Mouse (Mus musculus) heart, adult 18-20 months (tissue): Measurements from ENCODE around the gene Casp7. TPM values are rescaled to one million over a fixed set of nuclear protein-coding genes. Genes with fewer than 3 reads are reported as not detected.

ENCODE experiments used
- DNase-seq, 2 experiments: peaks; one replicate each; pipeline ENCODE4 v3.0.0; 2021 to 2022; ENCODE audit warnings: mixed read lengths in 1 of 2
- total RNA-seq, 2 experiments: library from RNA; stranded (reverse); gene quantifications; 2 replicates each; pipeline ENCODE4 v1.2.3; 2021

The Casp7 gene
- total RNA-seq, 2 experiments from 2014 or later, result 9.1 to 12.2 TPM

GRCm38 (mm10) chr19:56423370-56423769, 26.4 kb downstream of the Casp7 start:
- no peak for DNase-seq

- DNase-seq, result no peak
These were observed 27.9 kb downstream of the Casp7 start for GRCm38 (mm10) chr19:56424606-56425395.

GRCm38 (mm10) chr19:56425492-56425891, 28.6 kb downstream of the Casp7 start:
- peak; percentile 40 to 48 for DNase-seq

GRCm38 (mm10) chr19:56430369-56430768, 33.4 kb downstream of the Casp7 start:
- DNase-seq, result no peak

GRCm38 (mm10) chr19:56432706-56433105, 35.8 kb downstream of the Casp7 start:
- DNase-seq, result no peak

- DNase-seq, result no peak
These were observed 36.7 kb downstream of the Casp7 start for GRCm38 (mm10) chr19:56433581-56433980.

GRCm38 (mm10) chr19:56436380-56436779, 39.5 kb downstream of the Casp7 start:
- DNase-seq, result no peak

- DNase-seq, result peak; percentile 45 to 49
These were observed 41.6 kb downstream of the Casp7 start for GRCm38 (mm10) chr19:56438357-56439071.

GRCm38 (mm10) chr19:56439072-56439434, 42.1 kb downstream of the Casp7 start:
- no peak for DNase-seq

GRCm38 (mm10) chr19:56443445-56443844, 46.5 kb downstream of the Casp7 start:
- no peak for DNase-seq

GRCm38 (mm10) chr19:56448784-56449183, 51.9 kb downstream of the Casp7 start:
- no peak for DNase-seq

GRCm38 (mm10) chr19:56449537-56449936, 52.6 kb downstream of the Casp7 start:
- DNase-seq, result no peak

GRCm38 (mm10) chr19:56450892-56451291, 54.0 kb downstream of the Casp7 start:
- no peak for DNase-seq

- peak; percentile 20 to 47 for DNase-seq
These were observed 54.9 kb downstream of the Casp7 start for GRCm38 (mm10) chr19:56451867-56452266.

GRCm38 (mm10) chr19:56452421-56452820, 55.5 kb downstream of the Casp7 start:
- DNase-seq, result no peak

- DNase-seq, result no peak
These were observed 57.9 kb downstream of the Casp7 start for GRCm38 (mm10) chr19:56454862-56455261.

GRCm38 (mm10) chr19:56455369-56455768, 58.4 kb downstream of the Casp7 start:
- no peak for DNase-seq

- no peak for DNase-seq
These were observed 60.6 kb downstream of the Casp7 start for GRCm38 (mm10) chr19:56457569-56457968.

- no peak for DNase-seq
These were observed 62.5 kb downstream of the Casp7 start for GRCm38 (mm10) chr19:56459154-56460050.

GRCm38 (mm10) chr19:56460241-56460640, 63.3 kb downstream of the Casp7 start:
- DNase-seq, result no peak

- no peak for DNase-seq
These were observed 64.7 kb downstream of the Casp7 start, which contains the start of gene Plekhs1 for GRCm38 (mm10) chr19:56461522-56462101. Gene Plekhs1 (plus strand): TSS chr19:56461640.

- no peak for DNase-seq
These were observed 65.9 kb downstream of the Casp7 start for GRCm38 (mm10) chr19:56462786-56463185.
